Mouse (Mus musculus) ovary, postnatal 10 days (tissue): ENCODE data around the gene Cilp2.

Source experiments
- DNase-seq: peaks from one replicate; pipeline ENCODE4 v3.0.0; 2022; ENCODE audit warnings: low spot score

Gene Cilp2

DNA sequence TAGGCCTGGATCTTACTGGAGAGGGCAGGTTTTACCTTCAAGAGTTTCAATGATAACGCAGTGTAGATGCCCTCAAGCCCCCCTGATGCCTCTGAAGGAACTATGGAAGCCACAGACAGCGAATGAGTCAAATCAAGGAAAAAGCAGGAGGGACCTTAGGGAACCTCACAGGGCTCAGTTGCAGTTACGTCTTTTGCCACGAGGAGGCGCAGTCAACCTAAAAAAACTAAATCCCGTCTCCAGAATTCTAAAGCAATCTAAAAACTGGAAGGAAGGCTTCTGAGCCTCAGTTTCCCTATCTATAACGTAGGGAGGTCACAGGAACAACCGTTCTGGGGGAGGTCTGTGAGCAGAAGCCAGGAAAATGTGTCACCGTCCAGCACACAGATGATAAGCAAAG lies 13.3 kb downstream of the Cilp2 start:
- no peak for DNase-seq

DNA sequence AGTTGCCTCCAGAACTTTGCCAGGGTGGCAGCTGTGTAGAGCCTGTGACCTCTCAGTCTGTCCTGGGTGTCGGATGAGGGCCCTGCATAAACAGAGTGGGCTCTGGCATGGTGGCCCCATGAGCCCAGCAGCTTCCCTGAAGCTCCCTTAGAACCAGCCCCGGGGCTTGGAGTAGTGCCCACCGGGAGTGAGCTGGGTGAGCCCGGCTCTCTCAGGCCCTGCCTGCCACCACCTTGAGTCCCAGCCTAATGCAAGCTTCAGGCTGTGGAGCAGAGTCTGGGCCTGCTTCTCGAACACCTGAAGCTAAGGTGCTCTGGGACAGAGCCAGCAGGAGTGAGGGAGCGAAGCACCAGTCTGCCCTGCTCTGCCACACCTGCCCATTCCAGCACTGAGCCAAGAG lies 16.6 kb downstream of the Cilp2 start:
- DNase-seq = no peak

DNA sequence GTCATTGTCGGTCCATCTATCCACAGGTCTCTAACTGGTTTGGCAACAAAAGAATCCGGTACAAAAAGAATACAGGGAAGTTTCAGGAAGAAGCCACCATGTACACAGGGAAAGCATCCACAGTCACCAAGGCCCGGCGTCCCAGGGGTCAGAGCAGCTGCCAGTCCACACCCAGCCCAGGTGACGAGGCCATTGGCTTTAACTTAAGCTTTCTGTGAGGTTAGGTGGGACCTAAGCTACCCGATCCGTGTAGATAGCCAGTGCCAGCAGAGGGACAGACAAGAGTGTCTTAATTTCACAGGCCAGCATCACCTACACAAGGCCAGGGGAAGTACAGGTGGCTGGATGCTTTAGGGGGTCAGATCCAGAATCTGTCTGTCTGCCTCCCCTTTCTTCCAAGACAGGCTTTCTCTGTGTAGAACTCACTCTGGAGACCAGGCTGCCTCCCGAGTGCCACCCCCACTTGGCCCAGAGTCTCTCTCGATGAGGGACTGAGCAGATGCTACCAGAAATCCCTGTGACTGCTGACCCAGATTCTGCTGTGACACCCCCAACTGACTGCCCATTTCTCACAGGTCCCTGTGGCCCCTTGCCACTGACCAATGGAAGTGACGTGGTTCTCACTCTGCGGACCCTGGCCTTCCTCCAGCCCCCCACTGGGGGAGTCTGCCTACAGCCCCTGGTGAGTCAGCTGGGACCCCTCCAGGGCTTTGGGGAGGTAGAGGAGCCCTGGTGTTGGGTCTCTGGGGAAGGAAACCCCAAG lies 17.3 kb downstream of the Cilp2 start:
- DNase-seq = no peak

DNA sequence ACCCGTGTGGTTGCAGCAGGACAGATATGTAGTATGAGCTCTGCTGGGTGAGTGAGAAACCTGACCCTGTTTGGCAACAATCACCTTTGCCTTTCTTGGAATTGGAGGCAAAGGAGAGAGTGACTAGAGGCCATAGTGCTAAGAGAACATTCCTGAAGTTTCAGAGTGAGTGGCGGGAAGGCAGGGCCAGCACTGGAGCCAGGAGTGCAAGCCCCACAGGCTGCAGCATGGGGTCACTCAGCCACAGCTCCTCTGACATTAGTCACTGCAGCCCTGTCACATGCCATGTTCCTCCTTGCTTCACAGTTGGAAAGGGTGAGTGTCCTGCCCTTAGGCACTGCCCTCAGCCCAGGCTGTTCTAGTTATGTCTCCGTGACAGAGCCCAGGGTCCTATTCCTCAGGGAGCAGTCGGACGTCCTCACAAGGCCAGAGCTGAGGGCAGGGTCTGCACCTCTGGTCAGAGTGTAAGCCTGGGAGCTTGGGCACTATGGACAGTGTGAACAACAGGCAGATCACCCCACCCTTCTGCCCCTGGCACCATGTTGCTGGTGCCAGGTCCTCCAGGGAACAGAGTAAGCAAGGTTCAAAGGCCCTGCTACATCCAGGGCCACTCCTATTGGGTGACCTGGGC lies 19.7 kb downstream of the Cilp2 start:
- DNase-seq = no peak

DNA sequence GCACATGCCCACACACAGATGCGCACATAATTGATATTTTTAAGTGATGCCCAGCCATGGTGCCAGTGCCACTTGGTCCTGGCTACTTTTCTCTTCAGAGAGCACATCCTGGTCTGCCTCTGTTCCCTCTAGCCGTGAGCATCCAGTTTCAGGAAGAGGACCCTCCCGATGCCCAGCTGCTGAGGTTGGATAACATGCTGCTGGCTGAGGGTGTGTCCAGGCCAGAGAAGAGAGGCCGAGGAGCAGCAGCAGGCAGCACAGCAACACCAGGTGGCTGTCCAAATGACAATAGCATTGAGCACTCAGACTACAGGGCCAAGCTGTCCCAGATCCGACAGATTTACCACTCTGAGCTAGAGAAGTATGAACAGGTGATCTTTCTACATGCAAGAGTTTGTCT lies 23.3 kb downstream of the Cilp2 start:
- DNase-seq = no peak

DNA sequence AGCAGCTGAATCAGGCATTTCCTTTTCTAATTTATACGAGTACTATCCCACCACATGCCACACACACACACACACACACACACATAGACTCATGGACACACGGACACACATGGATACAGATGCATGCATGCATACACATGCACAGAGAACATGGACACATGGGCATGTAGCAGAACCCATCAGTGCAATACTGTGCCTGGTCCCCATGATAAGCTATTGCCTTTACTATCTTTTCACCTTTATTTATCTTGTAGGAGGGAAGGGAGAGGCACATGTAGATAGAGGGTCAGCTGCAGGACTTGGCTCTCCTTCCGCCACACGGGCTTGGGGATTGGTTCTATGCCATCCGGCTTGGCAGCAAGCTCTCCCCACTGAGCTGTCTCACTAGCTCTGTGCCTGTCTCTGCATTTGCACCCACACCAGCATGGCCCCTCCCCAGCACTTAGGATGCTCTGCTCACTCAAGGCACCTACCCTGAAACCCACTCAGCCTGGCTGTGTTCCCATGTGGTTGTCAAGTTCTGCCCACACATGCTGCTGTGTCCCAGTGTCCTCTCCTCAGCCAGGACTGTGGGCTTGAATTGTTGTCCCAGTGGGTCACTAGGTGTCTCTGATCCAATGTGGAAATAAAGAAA lies 24.0 kb downstream of the Cilp2 start:
- no peak for DNase-seq

DNA sequence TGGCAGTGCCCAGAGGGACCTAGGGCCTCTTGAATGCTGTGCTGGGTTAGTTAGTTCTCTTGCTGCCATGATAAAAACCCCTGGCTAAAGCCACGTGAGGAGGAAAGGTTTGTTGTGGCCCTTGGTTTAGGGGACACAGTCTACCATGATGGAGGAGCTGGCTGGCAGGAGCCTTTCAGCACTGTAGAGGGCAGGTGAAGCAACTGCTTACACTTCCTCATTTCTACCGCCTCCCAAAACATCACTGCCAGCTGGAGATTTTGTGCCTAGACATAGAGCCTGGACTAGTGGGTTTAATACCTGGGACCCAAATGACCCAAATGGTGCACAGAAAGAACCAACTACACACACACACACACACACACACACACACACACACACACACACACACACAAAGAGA lies 26.2 kb downstream of the Cilp2 start:
- no peak for DNase-seq

DNA sequence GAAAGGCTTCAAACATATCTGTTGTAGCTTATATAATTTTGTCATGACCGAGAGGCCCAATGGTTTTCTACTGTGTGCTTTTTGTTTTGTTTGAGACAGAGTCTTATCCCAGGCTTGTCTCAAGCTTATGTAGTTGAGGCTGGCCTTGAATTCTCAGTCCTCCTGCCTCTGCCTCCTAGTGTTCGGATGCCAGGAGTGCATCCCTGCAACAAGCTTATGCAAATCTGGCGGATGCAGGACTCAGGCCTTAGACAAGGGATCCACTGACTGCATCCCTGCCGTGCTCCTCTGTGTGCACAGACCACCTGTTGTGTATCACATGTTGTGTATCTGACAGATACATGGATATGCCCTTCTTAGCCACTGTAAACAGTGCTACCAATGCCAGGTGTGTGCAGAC lies 26.7 kb downstream of the Cilp2 start:
- DNase-seq = no peak

DNA sequence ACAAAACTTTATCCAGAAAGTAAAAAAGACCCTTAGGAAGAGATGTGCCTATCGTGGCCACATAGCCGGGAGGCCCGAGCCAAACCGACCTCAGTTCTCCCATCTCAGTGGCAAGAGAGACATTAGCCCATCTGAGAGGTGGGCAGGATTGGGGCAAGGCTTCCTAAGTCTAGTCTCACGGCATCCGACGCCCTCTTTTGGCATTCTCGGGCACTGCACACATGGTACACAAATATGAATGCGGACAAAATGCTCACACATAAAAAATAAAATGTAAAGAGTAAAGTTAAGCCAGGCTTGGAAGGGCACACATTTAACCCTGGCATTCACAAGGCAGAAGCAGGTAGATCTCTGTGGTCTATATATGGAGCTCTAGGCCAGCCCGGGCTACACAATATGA lies 33.6 kb downstream of the Cilp2 start:
- no peak for DNase-seq

DNA sequence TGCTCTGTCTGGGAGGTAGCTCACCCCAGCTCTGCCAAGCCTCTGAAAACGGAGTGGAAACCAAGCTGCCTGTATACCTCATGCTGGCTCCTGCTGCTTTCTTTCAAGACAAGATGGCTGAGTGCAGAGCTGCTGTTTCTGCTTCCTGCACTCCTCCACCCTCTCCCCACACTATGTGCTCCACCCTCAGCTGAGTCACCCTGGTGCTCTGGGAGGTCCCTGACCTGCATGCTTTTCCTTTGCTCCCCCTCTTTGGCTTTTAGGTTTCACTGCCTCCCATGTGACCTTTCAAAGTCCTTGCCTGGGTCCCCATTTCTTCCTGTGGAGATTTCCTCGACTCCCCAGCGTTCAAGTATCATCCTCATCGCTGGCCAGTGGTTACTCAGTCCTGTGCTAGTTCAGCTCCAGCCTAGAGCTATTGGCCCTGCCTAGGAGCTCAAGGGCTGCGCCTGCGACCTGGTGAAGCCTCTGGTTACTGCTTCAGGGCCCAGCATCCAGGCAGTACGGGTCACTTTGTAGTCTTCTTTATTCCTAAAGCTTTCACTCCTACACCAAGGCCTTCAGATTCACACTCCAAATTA lies 36.5 kb downstream of the Cilp2 start:
- DNase-seq = no peak

DNA sequence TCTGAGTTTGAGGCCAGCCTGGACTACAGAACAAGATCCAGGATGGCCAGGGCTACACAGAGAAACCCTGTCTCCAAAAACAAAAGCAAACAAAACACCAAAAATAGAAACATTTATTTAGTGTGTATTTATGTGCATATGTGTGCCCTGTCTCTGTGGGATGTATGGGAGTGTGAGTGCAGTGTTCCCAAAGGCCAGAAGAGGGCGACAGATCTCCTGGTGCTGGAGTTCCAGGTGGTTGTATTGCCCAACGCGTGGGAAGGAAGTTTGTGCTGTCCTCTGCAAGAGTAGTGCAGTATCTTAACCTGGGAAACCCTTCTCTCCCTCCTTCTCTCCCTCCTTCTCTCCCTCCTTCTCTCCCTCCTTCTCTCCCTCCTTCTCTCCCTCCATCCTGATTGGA lies 37.6 kb downstream of the Cilp2 start:
- DNase-seq = no peak

DNA sequence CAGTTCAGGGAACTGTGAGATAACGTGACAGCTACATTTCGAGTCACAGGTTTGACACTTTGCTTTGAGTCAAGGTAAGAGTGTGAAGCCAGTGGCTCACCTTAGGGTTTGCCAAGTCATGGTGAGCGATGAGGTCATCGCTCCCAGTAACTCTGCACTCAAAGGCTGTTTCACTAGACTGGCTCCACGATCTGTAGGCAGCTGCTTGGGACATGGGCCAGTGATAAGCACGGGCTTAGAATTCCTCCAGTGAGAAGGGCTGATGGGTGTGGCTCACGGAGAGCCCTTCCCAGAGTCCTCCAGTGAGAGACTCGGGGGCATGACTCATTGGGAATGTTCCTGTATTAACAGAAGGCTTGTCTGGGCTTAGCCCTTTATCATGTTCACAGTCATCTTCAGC lies 38.5 kb downstream of the Cilp2 start:
- DNase-seq = no peak

DNA sequence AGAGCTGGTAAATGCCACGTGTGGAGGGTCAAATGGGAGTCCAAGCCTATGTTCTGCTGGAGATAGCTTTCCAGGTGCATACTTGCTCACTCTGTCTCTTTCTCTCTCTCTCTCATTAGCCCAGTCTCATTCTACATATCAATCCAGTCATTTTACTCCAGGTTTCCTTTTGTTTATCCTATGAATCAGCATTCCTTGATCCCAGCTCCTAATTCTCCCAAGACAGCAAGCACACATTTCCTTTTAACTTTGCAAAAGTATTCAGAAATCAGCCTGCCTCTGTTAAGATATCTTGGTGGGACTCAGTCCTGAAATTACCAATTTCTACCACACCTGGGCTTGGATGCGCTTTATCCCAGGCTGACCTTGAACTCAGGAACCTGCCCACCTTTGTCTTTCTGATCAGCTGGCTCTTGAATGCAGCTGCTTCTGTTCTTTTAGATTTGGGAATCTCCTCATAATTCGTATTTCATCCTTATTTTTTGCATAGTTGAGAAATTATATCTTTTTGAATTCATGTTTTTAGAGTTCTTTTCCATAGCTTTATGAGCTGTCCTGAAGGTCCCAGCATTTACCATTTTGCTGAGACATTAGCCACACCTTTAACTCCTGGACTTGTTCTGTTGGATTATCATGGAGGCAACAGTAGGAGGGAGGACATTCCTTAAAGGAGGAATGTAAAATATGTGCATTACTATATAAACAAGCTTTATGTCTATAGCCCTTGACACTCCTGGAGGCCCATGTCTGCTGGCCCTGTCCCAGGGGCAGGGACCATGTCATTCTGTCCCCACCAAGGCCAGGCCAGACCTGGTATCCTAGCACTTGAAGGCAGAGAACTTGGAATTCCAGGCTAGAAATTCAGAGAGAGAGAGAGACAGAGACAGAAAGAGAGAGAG lies 40.1 kb downstream of the Cilp2 start:
- no peak for DNase-seq

DNA sequence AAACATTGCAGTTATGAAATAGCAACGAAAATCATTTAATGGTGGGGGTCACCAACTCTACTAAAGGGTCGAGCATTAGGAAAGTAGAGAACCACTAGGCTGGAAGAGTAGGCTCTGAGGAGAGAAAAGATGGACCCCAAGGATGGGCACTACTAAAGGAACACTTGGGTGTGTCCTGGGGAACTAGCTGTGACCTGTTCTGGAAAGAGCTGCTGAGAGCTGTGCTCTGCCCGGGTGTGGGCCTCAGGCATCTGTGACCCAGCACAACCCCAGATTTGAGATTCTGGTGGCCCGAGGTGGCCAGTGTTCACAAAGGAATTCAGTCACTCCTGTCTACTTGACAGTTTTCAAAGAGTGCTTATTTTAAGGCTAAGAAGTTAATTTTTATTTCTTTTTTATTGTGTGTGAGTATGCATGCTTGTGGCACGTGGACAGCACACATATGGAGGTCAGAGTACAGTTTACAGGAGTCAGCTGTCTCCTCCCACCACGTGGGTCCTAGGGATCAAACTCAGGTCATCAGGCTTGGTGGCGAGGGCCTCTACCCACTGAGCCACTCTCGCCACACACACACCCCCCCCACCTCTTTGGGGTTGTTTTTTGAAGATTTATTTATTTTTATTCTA lies 50.3 kb downstream of the Cilp2 start:
- no peak for DNase-seq

DNA sequence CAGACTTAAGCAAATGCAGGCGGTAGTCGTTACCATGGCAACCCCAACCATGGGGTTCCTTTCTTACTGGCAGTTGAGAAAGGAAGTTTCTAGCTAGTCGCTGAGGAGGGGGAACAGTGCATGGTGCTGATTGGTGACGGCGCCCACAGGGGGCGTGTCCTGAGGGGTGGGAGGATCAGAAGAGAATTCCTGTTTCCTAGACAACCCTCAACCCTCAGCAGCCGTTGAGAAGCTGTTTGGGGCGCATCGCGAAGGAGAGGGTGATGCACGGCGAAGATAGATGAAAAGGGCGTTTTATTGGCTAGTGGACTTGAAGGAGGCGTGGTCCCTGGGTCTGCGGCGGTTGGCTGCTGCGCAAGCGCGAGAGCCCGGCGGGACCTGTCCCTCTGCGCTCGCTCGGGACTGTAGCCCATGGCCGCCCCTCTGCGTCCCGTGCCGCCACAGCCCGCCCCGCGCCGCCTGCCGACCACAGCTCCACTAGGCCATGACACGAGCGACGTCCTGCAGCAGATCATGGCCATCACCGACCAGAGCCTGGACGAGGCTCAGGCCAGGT lies 55.1 kb downstream of the Cilp2 start, which contains the start of gene Pbx4:
Pbx4 (plus strand) TSS at position 194 of the 556 bp plus-strand sequence.
- peak; percentile 52 for DNase-seq
